Mouse (Mus musculus): ENCODE measurements at regions not wholly inside any gene's neighbourhood (a gene's known extent, or its start where the extent isn't known, plus 50 kb on each side); places are given as distances from the start of the nearest gene placed in this dataset.

- TF ChIP-seq CTCF (IDR thresholded peaks at IDR 0.05; ENCODE audit: low read depth, low read length) (no peak), POLR2A (IDR thresholded peaks at IDR 0.05; ENCODE audit: extremely low read depth, insufficient read depth, low read length) (no peak)
These were observed 138.3 kb upstream of the Gm15217 start for GRCm38 (mm10) chr14:46240896-46241295.
